ENCODE assay signal across 36 mouse cellular contexts in genomic region chr10:61135226-61135839, GRCm38 (mm10). TPM values are rescaled to one million over a fixed set of nuclear protein-coding genes. Genes with fewer than 3 reads are reported as not detected.
DNase-seq lines count a peak whose midpoint lies in the region; ATAC-seq and TF ChIP-seq lines count a peak whose summit lies in the region.
"Had no signal": no experiment of that assay in that cellular context is flagged by ENCODE, and none has a peak within 500 bp of the region (broad histone marks: within the 10 kb centered on the region; RNA-seq: fewer than 3 reads in every experiment).

No protein-coding gene starts in this region.

- H3K4me3 ChIP-seq in liver, adult 2 months (ENCODE audit: insufficient read depth, low read depth, low read length) = no peak overlapping the region
- H3K4me3 ChIP-seq in liver, embryonic 12.5 days = no peak overlapping the region
- no peak overlapping the region for H3K4me3 ChIP-seq in spleen, adult 2 months (ENCODE audit: extremely low read depth, insufficient read depth, insufficient read length)
- no peak overlapping the region for H3K4me3 ChIP-seq in macrophage (ENCODE audit: inconsistent target)
- H3K4me3 ChIP-seq: embryonic facial prominence, embryonic 13.5 days; forebrain, embryonic 10.5 days; forebrain, embryonic 15.5 days; heart, embryonic 13.5 days; limb, embryonic 12.5 days; megakaryocyte, embryonic 14.5 days; midbrain, embryonic 12.5 days; neural tube, embryonic 13.5 days had no signal

- 0 out of 2 replicates have a peak overlapping the region, but pooled peaks have one; percentile 4 for H3K27ac ChIP-seq in liver, adult 2 months (replicated peaks; ENCODE audit: insufficient read depth, low read depth, low read length)
- no peak overlapping the region for H3K27ac ChIP-seq in liver, embryonic 12.5 days
- H3K27ac ChIP-seq in spleen, adult 2 months (ENCODE audit: insufficient read depth, low read length) = peak overlapping the region; percentile 5; the same call in 1 of the 2 replicates
- H3K27ac ChIP-seq in macrophage = peak overlapping the region; percentile 59
- H3K27ac ChIP-seq: embryonic facial prominence, embryonic 13.5 days; forebrain, embryonic 10.5 days; forebrain, embryonic 15.5 days; heart, embryonic 13.5 days; limb, embryonic 12.5 days; liver, embryonic 14.5 days; midbrain, embryonic 12.5 days; neural tube, embryonic 13.5 days; stomach, postnatal 0 days had no signal

- H3K9ac ChIP-seq in liver, adult 2 months (ENCODE audit: low read depth, low read length) = no peak overlapping the region
- no peak overlapping the region for H3K9ac ChIP-seq in liver, embryonic 12.5 days
- H3K9ac ChIP-seq: embryonic facial prominence, embryonic 13.5 days; forebrain, embryonic 15.5 days; heart, embryonic 13.5 days; limb, embryonic 12.5 days; liver, embryonic 14.5 days; midbrain, embryonic 12.5 days; neural tube, embryonic 13.5 days had no signal

- peaks cover 2% of the 10 kb centered on the region; the same call in 1 of the 2 replicates for H3K79me2 ChIP-seq in liver, adult 2 months (ENCODE audit: control insufficient read depth, insufficient read depth, low read length)
- peaks cover 93% of the 10 kb centered on the region for H3K79me2 ChIP-seq in macrophage (ENCODE audit: inconsistent target)

- no peak for TF ChIP-seq CTCF in liver, adult 2 months (IDR thresholded peaks at IDR 0.05; ENCODE audit: low read depth, low read length)
- TF ChIP-seq CTCF in spleen, adult 2 months (IDR thresholded peaks at IDR 0.05; ENCODE audit: extremely low read depth, insufficient read depth, insufficient read length, insufficient replicate concordance) = no peak

- H3K36me3 ChIP-seq in liver, adult 2 months (ENCODE audit: control insufficient read depth, insufficient read depth, low read length) = peaks cover 15% of the 10 kb centered on the region
- H3K36me3 ChIP-seq in liver, embryonic 12.5 days = no peaks in the 10 kb centered on the region; the same call in 1 of the 2 replicates
- peaks cover 4% of the 10 kb centered on the region; the same call in 1 of the 2 replicates for H3K36me3 ChIP-seq in spleen, adult 2 months (ENCODE audit: control insufficient read depth, insufficient read depth, low read length)
- peaks cover 46% of the 10 kb centered on the region for H3K36me3 ChIP-seq in macrophage (ENCODE audit: inconsistent target)
- H3K36me3 ChIP-seq in splenic B cell, adult 2 months (ENCODE audit: control insufficient read depth, insufficient read depth, low read length, poor library complexity, severe bottlenecking) = no peaks in the 10 kb centered on the region

- H3K9me3 ChIP-seq in liver, embryonic 12.5 days (replicated peaks) = no peaks in the 10 kb centered on the region
- H3K9me3 ChIP-seq: embryonic facial prominence, embryonic 13.5 days; forebrain, embryonic 10.5 days; forebrain, embryonic 15.5 days; heart, embryonic 13.5 days; limb, embryonic 12.5 days; megakaryocyte, embryonic 14.5 days; midbrain, embryonic 12.5 days; neural tube, embryonic 13.5 days had no signal

- no peak for ATAC-seq in liver, embryonic 12.5 days
- ATAC-seq: activated CD4-positive, CD25-positive, alpha-beta regulatory T cell, adult 4 months; forebrain, embryonic 15.5 days; hindbrain, embryonic 16.5 days had no signal

- WGBS in liver, adult 2 months = 14% methylated on average over 3 of the region's 3 CpGs
- 35% methylated on average over 3 of the region's 3 CpGs for WGBS in liver, embryonic 12.5 days (ENCODE audit: insufficient replicate concordance)
- 51% methylated on average over 3 of the region's 3 CpGs for WGBS in spleen, adult 2 months
- 26% methylated on average over 3 of the region's 3 CpGs for WGBS in macrophage (ENCODE audit: missing documents)

- intact Hi-C loops in gastrocnemius, postnatal 14 days (cut with DNase I; ENCODE audit: low total_unique reads) = no loop called here

- H3K4me2 ChIP-seq in liver, embryonic 12.5 days = no peak overlapping the region
- H3K4me2 ChIP-seq: embryonic facial prominence, embryonic 13.5 days; forebrain, embryonic 15.5 days; heart, embryonic 13.5 days; limb, embryonic 12.5 days; midbrain, embryonic 12.5 days; neural tube, embryonic 13.5 days had no signal

- DNase-seq in liver, adult 2 months (ENCODE audit: extremely low read depth, low read depth, low spot score) = peak; percentile 62
- DNase-seq in spleen, adult 2 months (ENCODE audit: low read depth in 1 of 2, low spot score in 2 of 2) = no peak
- DNase-seq in spleen, postnatal 4 days (ENCODE audit: low spot score in 2 of 2) = no peak
- DNase-seq in splenic B cell, adult 2 months (ENCODE audit: low read depth, low spot score) = peak; percentile 43
- no peak for DNase-seq in gastrocnemius, postnatal 14 days
- DNase-seq in c-Kit-positive CD71-positive TER-119-positive erythroid progenitor cells, embryonic 14.5 days (ENCODE audit: low spot score) = no peak
- DNase-seq: adrenal gland, adult 2 months; adrenal gland, postnatal 36 days; B cell, adult 2 months; cerebellum, adult 8-10 months; heart, postnatal 10 days; kidney, adult 9 months; kidney, postnatal 14 days; layer of hippocampus, adult 9-11 months; thymus, adult 2 months; thymus, postnatal 36 days had no signal

- H3K27me3 ChIP-seq in liver, adult 2 months (ENCODE audit: control insufficient read depth, insufficient read depth, low read length) = no peaks in the 10 kb centered on the region
- H3K27me3 ChIP-seq in liver, embryonic 12.5 days (replicated peaks) = no peaks in the 10 kb centered on the region
- no peaks in the 10 kb centered on the region for H3K27me3 ChIP-seq in spleen, adult 2 months (ENCODE audit: control insufficient read depth, insufficient read depth, low read length)
- no peaks in the 10 kb centered on the region for H3K27me3 ChIP-seq in splenic B cell, adult 2 months (ENCODE audit: control insufficient read depth, insufficient read depth, low read length, poor library complexity, severe bottlenecking)
- H3K27me3 ChIP-seq: embryonic facial prominence, embryonic 13.5 days; forebrain, embryonic 15.5 days; heart, embryonic 13.5 days; limb, embryonic 12.5 days; megakaryocyte, embryonic 14.5 days; midbrain, embryonic 12.5 days; neural tube, embryonic 13.5 days had no signal

- no peak for TF ChIP-seq POLR2A in liver, adult 2 months (IDR thresholded peaks at IDR 0.05; ENCODE audit: extremely low read depth, insufficient read depth, low read length)
- TF ChIP-seq POLR2A in spleen, adult 2 months (IDR thresholded peaks at IDR 0.05; ENCODE audit: low read depth, low read length) = no peak

- H3K4me1 ChIP-seq in liver, adult 2 months (ENCODE audit: control insufficient read depth, insufficient read depth, low read length) = peaks cover 22% of the 10 kb centered on the region
- H3K4me1 ChIP-seq in liver, embryonic 12.5 days = peaks cover 7% of the 10 kb centered on the region
- H3K4me1 ChIP-seq in spleen, adult 2 months (ENCODE audit: control insufficient read depth, insufficient read depth, insufficient read length) = no peaks in the 10 kb centered on the region
- H3K4me1 ChIP-seq: embryonic facial prominence, embryonic 13.5 days; forebrain, embryonic 10.5 days; forebrain, embryonic 15.5 days; heart, embryonic 13.5 days; limb, embryonic 12.5 days; megakaryocyte, embryonic 14.5 days; midbrain, embryonic 12.5 days; neural tube, embryonic 13.5 days had no signal

RNA-seq across cellular contexts. Expression of gene Sgpl1, which starts 12.2 kb away (rescaled TPM):
- 43.7 and 57.2 TPM in 2 replicates for total RNA-seq in liver, adult 2 months (2014; rRNA removed)
- polyA plus RNA-seq in liver, adult 2 months (2012; rRNA removed) = 36.3 and 39.9 TPM in 2 replicates
- polyA plus RNA-seq in liver, embryonic 12.5 days (2016; fragmentation: Nextera tagmentation; extraction: Ambion mirVana) = 18.5 and 18.6 TPM in 2 replicates
- 22.0 and 26.6 TPM in 2 replicates for polyA plus RNA-seq in spleen, adult 2 months (2012; rRNA removed)
- 1,000 to 10,000 TPM in 12 of 26 experiments, 100 to 1,000 TPM in 14; 593 to 1,667 (median 878) TPM for total RNA-seq in macrophage (2018; cell fraction: chromatin; rRNA removed)
- 100 to 1,000 TPM; 276 to 599 (median 411) TPM for total RNA-seq in macrophage (2018; cell fraction: cytosol; rRNA removed)
- 1,000 to 10,000 TPM in 5 of 26 experiments, 100 to 1,000 TPM in 21; 488 to 1,150 (median 792) TPM for total RNA-seq in macrophage (2018; cell fraction: nucleus; rRNA removed)
- 300 to 430 TPM (median 368 TPM) in 3 replicates for polyA plus RNA-seq in macrophage (2018)
- 10 to 100 TPM; 11.3 to 14.6 TPM for total RNA-seq in gastrocnemius, postnatal 14 days (2021)

RNA-seq across cellular contexts. Expression of gene Tbata, which starts 36.4 kb away (rescaled TPM):
- not detected in 2 replicates for total RNA-seq in liver, adult 2 months (2014; rRNA removed)
- not detected in 2 replicates for polyA plus RNA-seq in liver, adult 2 months (2012; rRNA removed)
- not detected in 2 replicates for polyA plus RNA-seq in liver, embryonic 12.5 days (2016; fragmentation: Nextera tagmentation; extraction: Ambion mirVana)
- polyA plus RNA-seq in spleen, adult 2 months (2012; rRNA removed) = not detected in 2 replicates
- not detected for total RNA-seq in macrophage (2018; cell fraction: chromatin; rRNA removed)
- not detected for total RNA-seq in macrophage (2018; cell fraction: cytosol; rRNA removed)
- not detected for total RNA-seq in macrophage (2018; cell fraction: nucleus; rRNA removed)
- not detected in 3 replicates for polyA plus RNA-seq in macrophage (2018)
- not detected for total RNA-seq in gastrocnemius, postnatal 14 days (2021)
- total RNA-seq: adrenal gland, adult 2 months; adrenal gland, postnatal 36 days; ES-E14; gastrocnemius, adult 18-20 months; gastrocnemius, postnatal 4 days; heart, adult 8-10 months; heart, postnatal 10 days had no signal
- polyA plus RNA-seq: activated CD4-positive, CD25-positive, alpha-beta regulatory T cell, adult 4 months; adrenal gland, adult 2 months; embryonic facial prominence, embryonic 13.5 days; forebrain, embryonic 10.5 days; heart, embryonic 13.5 days; intestine, embryonic 14.5 days; limb, embryonic 12.5 days; liver, embryonic 14.5 days; midbrain, embryonic 12.5 days; small intestine, adult 2 months had no signal

RNA-seq across cellular contexts. Expression of gene Pcbd1, which starts 46.2 kb away (rescaled TPM):
- total RNA-seq in liver, adult 2 months (2014; rRNA removed) = 330 and 347 TPM in 2 replicates
- 340 and 409 TPM in 2 replicates for polyA plus RNA-seq in liver, adult 2 months (2012; rRNA removed)
- polyA plus RNA-seq in liver, embryonic 12.5 days (2016; fragmentation: Nextera tagmentation; extraction: Ambion mirVana) = 123 and 125 TPM in 2 replicates
- 2.8 and 3.4 TPM in 2 replicates for polyA plus RNA-seq in spleen, adult 2 months (2012; rRNA removed)
- total RNA-seq in macrophage (2018; cell fraction: chromatin; rRNA removed) = not detected
- total RNA-seq in macrophage (2018; cell fraction: cytosol; rRNA removed) = not detected
- not detected for total RNA-seq in macrophage (2018; cell fraction: nucleus; rRNA removed)
- polyA plus RNA-seq in macrophage (2018) = not detected in 3 replicates
- 1 to 10 TPM; 1.3 to 2.6 TPM for total RNA-seq in gastrocnemius, postnatal 14 days (2021)
- polyA plus RNA-seq: activated CD4-positive, CD25-positive, alpha-beta regulatory T cell, adult 4 months had no signal

Comparison
In these comparisons a context has a peak if more than half of its experiments do, and no peak if none do; other contexts are left out.
1. DNase-seq: peak in liver, adult 2 months (single experiment) and splenic B cell, adult 2 months (single experiment); none in spleen, adult 2 months (0 of 2), spleen, postnatal 4 days (0 of 2), gastrocnemius, postnatal 14 days (single experiment) and c-Kit-positive CD71-positive TER-119-positive erythroid progenitor cells, embryonic 14.5 days (single experiment).
2. RNA of gene Pcbd1, which starts 46.2 kb away (polyA plus RNA-seq): 340 to 409 TPM in liver, adult 2 months and 123 to 125 TPM in liver, embryonic 12.5 days; 2.8 to 3.4 TPM in spleen, adult 2 months and not detected in macrophage; every median in the first group is over 10 times any median in the second.